Mouse (Mus musculus) regulatory T cell (primary cell): ENCODE measurements at regions not wholly inside any gene's neighbourhood (a gene's known extent, or its start where the extent isn't known, plus 50 kb on each side); places are given as distances from the start of the nearest gene placed in this dataset.

Source experiments
- in situ Hi-C: fragments of 300-600 bp; cut with MboI, MseI; formaldehyde crosslinking; loops from one replicate; pipeline ENCODE4 v1.15.1; 2025; ENCODE audit warnings: high pct_unique_total_duplicates

- in situ Hi-C loops, result loop anchor here (5.0 kb wide), 1 partner anchor 68 kb away; no protein-coding TSS in a partner anchor
These were observed 89.9 kb upstream of the Plxnc1 start for GRCm38 (mm10) chr10:95034566-95034965.

GRCm38 (mm10) chr10:95032760-95033716, 88.4 kb upstream of the Plxnc1 start:
- in situ Hi-C loops, result loop anchor here (5.0 kb wide), 1 partner anchor 69 kb away; no protein-coding TSS in a partner anchor

- in situ Hi-C loops, result loop anchor here (5.0 kb wide), 1 partner anchor 71 kb away; no protein-coding TSS in a partner anchor
These were observed 86.7 kb upstream of the Plxnc1 start for GRCm38 (mm10) chr10:95031371-95031770.

GRCm38 (mm10) chr10:95030801-95031200, 86.2 kb upstream of the Plxnc1 start:
- in situ Hi-C loops, result loop anchor here (5.0 kb wide), 1 partner anchor 72 kb away; no protein-coding TSS in a partner anchor

GRCm38 (mm10) chr10:95029554-95029953, 84.9 kb upstream of the Plxnc1 start:
- in situ Hi-C loops, result no loop called here

- in situ Hi-C loops, result no loop called here
These were observed 81.1 kb upstream of the Plxnc1 start for GRCm38 (mm10) chr10:95025569-95026327.

- in situ Hi-C loops, result no loop called here
These were observed 76.6 kb upstream of the Plxnc1 start for GRCm38 (mm10) chr10:95021209-95021608.

GRCm38 (mm10) chr10:95016896-95017295, 72.3 kb upstream of the Plxnc1 start:
- in situ Hi-C loops, result no loop called here

GRCm38 (mm10) chr10:95015298-95015951, 70.8 kb upstream of the Plxnc1 start:
- in situ Hi-C loops, result no loop called here

- in situ Hi-C loops, result loop anchor here (5.0 kb wide), 1 partner anchor 83 kb away; no protein-coding TSS in a partner anchor
These were observed 69.3 kb upstream of the Plxnc1 start for GRCm38 (mm10) chr10:95013946-95014345.

- in situ Hi-C loops, result loop anchor here (5.0 kb wide), 1 partner anchor 84 kb away; no protein-coding TSS in a partner anchor
These were observed 68.7 kb upstream of the Plxnc1 start for GRCm38 (mm10) chr10:95013213-95013915.

- in situ Hi-C loops, result loop anchor here (5.0 kb wide), 1 partner anchor 87 kb away; no protein-coding TSS in a partner anchor
These were observed 65.7 kb upstream of the Plxnc1 start for GRCm38 (mm10) chr10:95010333-95010732.

- in situ Hi-C loops, result no loop called here
These were observed 64.4 kb upstream of the Plxnc1 start for GRCm38 (mm10) chr10:95009081-95009480.

- in situ Hi-C loops, result no loop called here
These were observed 59.6 kb upstream of the Plxnc1 start for GRCm38 (mm10) chr10:95004065-95004763.

GRCm38 (mm10) chr10:95003621-95004020, 59.0 kb upstream of the Plxnc1 start:
- in situ Hi-C loops, result no loop called here

GRCm38 (mm10) chr10:95001650-95002049, 57.0 kb upstream of the Plxnc1 start:
- in situ Hi-C loops, result no loop called here

- in situ Hi-C loops, result loop anchor here (10.0 kb wide), 1 partner anchor 155 kb away; no protein-coding TSS in a partner anchor
These were observed 55.1 kb upstream of the Plxnc1 start for GRCm38 (mm10) chr10:94999716-95000115.
